Mouse (Mus musculus): ENCODE measurements at regions not wholly inside any gene's neighbourhood (a gene's known extent, or its start where the extent isn't known, plus 50 kb on each side); places are given as distances from the start of the nearest gene placed in this dataset.

GRCm38 (mm10) chr1:194341758-194342157 is 276.3 kb upstream of the Plxna2 start:
- intact Hi-C loops (cut with DNase I): no loop called here
- no peak for DNase-seq

DNA sequence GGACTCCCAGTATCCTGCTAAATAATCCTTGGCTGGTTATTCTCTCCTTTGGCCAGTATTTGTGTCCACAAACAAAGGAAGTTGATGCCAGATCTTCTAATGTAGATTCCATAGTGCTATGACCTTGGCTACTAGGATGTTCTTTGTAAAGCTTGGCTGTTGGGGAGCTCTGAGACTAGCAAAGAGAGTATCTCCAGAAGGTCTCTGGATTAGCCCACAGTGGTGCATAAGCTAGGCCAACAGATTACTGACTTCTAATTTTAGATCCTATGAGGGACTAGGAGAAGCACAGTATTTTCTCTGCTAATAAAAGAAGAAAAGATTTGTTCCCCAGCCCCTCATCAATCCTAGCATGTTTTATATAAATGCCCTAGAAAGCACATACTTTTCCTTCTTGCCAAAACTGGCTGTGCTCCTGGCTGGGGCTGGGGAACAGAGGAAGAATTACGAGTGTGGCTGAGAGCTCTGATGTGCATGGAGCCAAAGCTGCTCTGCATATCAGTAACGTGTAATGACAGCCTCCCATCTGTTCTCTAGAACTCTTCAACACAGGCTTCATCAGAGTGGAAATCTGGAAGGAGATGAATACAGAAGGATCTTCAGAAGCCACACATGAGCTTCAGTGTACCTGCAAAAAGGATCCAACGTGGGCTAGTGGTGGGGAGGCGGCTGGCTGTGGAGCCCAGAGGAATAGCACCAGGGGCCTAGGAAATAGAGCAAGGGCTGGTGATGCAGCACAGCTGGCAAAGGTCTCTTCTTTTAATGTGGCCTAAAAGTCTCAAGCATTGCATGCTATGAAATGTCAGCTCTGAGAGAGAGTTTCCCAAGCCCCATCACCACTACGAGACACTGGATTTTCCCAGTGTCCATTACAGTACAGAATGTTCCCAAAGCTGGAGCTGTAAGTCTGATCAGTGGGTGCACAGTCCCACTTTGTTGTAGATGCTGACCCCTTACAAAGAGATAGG is 283.0 kb upstream of the Plxna2 start:
- intact Hi-C loops (cut with DNase I): no loop called here
- DNase-seq: peak; percentile 64

- intact Hi-C loops (cut with DNase I): no loop called here
- no peak for DNase-seq
Observed at GRCm38 (mm10) chr1:194332639-194333038, 285.4 kb upstream of the Plxna2 start.

DNA sequence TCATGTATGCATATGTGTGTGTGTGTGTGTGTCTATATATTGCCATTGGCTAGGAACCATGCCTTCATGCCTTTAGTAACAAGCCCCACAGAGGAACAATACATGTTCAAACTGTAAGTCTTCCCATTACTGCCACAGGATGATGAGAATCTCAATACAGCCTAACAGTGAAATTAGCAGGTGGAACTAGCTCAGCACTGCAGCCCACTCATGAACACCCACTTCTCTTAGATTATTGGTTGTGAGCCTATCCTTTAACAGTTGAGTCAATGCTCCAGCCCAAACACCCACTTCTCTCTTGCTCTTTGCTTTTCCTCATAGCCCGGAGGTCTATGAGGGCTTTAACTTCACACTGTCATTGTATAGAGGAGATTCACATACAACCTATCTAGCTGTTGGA is 287.5 kb upstream of the Plxna2 start:
- intact Hi-C loops (cut with DNase I): no loop called here

DNA sequence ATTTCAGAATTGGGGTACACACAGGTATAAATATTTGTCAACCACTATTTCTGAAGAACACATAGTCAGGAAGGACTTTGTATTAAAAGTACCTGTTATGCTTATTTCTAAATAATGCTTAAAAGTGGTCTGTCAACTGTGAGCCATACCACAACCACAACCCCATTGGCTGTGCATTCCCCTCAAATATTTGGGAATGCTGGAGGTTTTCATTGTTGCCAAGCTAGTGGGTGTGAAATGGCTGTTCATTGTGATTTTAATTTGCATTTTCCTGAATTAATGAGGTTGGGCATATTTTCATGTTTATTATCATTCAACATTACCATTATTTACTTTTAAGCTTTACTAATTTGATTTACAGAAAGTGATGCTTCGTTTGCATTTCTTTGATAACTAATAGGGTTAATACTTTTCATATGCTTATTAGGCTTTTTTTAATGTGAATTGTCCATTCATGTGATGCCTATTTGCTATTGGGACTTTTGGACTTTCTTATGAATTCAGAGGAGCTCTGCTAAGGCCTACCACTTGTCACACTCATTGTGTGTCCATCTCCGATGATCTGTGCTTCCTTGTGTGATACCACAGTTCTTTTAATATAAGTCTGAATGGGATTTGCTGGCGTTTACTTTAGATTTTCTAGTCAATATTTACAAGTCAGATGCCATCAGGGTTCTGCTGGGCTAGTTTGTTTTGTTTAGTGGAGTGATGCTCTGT is 297.5 kb upstream of the Plxna2 start:
- DNase-seq: no peak
- intact Hi-C loops (cut with DNase I): no loop called here

More for the DNA sequence above, 287.5 kb upstream of the Plxna2 start:
- DNase-seq: no peak

DNA sequence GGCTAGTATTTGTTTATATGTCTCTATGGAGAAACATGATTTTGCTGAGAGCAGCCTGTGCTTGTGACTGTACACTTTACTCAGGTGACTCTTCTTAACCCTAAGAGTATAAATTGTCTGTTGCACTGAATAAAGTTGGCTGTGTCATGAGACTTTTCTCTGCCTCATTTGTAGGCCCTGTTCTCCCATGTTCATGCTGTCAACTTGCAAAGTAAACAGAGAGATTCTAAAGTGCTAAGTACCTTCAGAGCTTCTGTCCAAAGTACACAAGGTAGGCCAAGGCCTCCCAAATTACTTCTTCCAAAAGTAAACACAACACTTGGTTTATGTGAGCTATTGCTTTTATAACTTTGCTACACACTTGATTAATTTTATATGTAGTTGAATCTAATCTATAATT is 299.7 kb upstream of the Plxna2 start:
- no peak for DNase-seq
- intact Hi-C loops (cut with DNase I): no loop called here

DNA sequence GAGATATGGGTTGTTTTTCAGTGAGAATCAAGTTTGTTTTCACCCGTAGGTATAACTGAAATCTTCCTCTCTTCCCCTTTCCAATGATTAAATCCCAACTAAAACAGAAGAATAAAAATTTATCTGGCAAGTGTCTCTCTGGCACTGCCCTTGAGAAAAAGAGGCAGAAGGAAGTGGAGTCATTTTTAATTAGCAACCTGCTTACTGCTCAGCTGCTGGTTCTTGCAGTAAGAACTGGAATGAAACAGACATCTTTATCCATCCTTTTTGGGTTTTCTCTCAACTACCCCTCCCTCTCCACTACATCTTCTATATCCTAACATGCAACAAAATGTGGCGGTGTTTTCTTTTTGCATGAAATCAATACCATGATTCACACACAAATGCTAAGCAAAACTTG is 302.4 kb upstream of the Plxna2 start:
- DNase-seq: no peak
- intact Hi-C loops (cut with DNase I): no loop called here

DNA sequence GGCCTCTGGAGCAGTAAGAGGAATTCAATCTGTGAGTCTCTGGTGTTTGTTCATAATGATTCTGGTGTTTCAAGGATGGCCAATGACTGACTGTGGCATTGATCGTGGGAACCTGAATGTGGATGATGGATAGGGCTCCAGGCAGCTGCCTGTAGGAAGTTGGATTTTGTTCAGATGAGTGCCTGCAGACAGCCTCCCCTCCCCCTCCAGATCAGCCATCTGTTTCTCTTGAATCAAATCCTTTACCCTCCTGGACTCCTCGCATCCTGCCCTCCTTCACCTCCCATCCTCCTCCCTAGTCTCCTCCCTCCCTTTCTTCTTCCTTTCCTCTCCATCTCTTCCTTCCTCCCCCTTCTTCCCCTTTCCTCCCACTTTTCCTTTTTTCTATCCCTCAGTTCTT is 307.6 kb upstream of the Plxna2 start:
- peak; percentile 69 for DNase-seq
- intact Hi-C loops (cut with DNase I): no loop called here

DNA sequence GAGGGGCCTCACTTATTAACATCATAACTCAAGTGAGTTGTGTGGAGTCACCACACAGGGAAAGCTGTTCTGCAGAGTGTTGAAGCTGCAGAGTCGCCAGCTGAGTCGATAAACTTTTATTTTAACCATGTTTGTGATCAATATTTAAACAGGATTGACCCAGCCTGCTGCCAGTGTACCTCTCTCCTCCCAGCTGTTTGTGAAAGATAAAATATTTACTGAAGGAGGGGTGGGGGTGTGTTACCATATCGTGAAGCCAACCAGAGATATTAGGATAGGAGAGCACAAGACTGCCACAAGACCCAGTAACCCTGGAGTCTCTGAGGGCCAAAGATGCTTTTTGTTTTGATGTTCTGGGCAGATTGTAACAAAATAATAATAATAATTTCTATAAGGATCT is 309.4 kb upstream of the Plxna2 start:
- no peak for DNase-seq
- intact Hi-C loops (cut with DNase I): no loop called here

DNA sequence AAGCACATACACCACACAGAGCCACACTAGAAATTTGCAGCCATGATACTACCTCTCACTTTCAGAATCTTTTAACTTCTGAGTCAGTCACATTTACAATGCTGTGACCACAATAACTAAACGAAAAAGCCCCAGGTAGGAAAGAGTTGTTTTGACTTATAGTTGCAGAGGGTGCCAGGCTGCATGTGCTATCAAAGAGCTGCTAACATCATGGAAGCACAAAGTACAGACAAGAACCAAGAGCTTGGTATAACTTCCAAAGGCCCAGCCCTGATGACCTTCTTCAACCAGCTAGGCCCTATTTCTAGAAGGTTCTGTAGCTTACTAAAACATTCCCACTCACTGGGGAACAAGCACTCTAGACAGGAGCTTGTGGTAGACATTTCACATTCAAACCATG is 314.1 kb upstream of the Plxna2 start:
- intact Hi-C loops (cut with DNase I): no loop called here
- DNase-seq: no peak

- no peak for DNase-seq
Observed at GRCm38 (mm10) chr1:194302775-194303174, 315.2 kb upstream of the Plxna2 start.

DNA sequence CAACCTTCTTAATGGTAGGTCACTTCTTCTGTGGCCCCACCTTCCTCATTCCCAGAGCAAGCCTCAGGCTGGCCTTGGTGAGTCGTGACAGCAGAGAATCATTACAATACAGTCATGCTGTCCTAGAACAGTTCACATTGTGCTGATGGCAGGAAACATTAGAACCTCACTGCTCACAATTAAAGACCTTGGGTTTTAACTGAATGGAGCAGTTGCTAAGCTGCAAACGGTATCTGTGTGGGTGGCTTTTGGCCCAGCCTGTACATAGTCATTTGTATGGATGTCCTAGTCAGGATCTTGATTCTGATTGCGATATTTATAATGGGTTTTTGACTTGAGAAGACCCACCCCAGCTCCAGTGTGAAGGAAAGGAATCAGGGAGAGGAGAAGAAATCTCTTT is 336.1 kb upstream of the Plxna2 start:
- intact Hi-C loops (cut with DNase I): no loop called here
- no peak for DNase-seq

More at GRCm38 (mm10) chr1:194302775-194303174, 315.2 kb upstream of the Plxna2 start:
- intact Hi-C loops (cut with DNase I): no loop called here

DNA sequence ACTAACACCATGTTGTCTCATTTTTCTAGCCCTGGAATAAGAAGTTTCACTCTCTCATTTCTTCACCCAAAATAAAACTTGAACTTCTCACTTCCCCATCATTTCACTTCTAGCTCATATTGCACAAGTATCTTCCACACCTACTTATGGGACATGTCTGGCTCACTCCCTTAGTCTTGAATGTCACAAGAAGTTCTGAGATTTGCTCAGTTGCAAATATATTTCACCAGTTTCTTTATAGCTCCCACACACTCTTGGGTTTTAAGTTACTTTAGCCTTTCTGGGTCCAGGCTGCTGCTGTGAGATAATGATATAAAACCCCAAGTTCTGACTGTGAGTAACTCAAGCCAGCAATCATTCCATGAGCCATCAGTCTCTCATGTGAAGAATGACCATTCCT is 350.0 kb upstream of the Plxna2 start:
- DNase-seq: no peak
- intact Hi-C loops (cut with DNase I): no loop called here

DNA sequence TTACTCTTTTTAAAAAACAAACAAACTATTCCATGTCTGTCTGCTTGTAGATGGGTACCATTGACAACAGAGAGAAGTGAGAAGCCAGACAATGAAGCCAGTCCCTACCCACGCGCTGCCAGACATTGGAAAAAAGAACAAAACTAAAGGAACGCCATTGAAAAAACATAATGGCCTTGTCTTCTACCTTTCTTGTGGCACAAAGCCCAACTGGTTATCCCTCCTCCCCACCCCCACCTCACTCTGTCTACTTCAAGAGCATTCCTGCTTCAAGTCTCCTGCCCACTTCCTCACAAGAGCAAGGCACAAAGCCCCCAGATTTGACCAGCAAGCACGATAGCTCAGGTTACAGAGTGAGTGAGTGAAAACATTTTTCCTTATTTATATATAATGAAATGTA is 355.6 kb upstream of the Plxna2 start:
- DNase-seq: no peak

DNA sequence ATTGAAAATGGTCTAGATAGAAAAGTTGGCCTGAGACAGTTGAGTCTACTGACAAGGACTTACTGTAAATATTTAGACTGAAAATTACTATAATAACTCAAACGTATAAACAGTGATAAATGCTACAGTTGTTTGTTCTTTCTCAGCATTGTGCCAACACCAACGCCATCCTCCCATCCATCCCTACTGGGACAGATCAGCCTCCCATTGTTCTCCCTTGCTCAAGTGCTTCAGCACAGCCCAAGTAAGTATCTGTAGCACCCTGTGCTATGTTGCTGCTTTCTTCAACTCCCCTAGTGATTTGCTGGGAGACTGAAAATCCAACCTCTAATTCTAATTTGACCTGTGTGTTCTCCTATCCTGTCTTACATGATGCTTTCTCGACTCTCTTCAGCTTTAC is 358.1 kb upstream of the Plxna2 start:
- intact Hi-C loops (cut with DNase I): no loop called here
- DNase-seq: no peak

More for the DNA sequence above, 355.6 kb upstream of the Plxna2 start:
- intact Hi-C loops (cut with DNase I): no loop called here

DNA sequence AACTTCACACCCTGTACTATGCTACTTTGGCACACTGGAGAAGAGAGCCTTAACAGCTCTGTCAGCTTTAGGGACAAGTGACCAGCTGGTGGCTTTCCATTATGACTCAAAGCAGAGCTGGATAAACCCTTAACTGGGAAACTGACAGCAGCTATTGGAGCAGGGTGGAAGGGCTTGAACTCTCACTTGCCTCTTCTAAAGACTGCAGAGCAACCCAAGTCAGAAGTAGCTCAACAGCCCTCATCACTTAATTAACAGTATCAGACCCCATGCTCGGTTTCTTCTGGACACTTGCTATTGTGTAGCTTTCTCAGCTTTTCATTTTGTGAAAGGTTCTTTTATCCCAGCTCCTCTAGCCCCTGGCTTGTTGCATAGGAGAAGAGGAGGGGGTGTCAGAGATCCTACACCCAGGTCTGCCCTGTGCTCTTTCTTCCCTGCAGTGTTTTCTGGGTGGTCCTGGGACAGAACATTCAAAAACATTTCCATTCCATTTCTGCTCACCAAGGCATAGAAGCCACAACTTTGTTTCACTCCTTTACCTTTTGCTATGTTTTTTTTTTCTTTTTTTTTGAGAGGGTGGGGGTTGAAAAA is 373.1 kb upstream of the Plxna2 start:
- intact Hi-C loops (cut with DNase I): no loop called here
- DNase-seq: no peak

DNA sequence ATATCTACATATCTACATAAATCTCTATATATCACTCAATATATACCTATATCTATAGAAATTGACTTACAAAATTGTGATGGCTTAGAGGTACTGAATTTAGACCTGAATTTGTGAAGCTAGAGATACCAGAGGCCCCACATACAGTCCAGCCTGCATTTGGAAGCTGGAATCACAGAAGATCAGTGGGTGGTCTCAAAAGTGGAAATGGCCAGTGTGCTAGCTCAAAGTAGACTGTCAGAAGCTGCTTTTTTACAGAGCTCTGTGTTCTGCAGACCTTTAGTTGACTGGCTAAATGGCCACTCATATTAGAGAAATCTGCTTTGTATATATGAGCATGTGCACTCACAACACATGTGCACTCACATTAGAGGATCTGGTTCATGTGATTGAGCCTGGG is 376.9 kb upstream of the Plxna2 start:
- intact Hi-C loops (cut with DNase I): no loop called here
- DNase-seq: no peak

DNA sequence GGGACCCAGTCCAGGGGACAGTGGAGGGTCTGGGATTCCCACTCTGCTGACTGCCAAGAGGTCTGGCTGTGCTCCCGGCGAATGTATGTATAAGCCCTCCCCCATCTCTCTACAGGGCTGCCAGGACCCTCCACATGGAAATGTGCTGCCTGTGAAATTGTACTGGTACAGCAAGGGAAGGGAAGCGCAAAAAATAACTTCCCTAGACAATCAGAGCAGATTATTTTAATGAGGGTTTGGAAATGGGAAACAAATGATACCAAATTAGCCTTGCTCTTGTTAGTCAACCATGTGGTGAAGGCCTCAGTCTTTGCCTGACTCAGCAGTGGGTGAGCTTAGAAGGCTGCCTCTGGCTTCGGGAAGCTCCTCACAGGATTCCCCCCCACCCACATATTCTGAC is 386.8 kb upstream of the Plxna2 start:
- peak; percentile 80 for DNase-seq
- intact Hi-C loops (cut with DNase I): no loop called here

GRCm38 (mm10) chr1:194226550-194227160 is 391.4 kb upstream of the Plxna2 start:
- intact Hi-C loops (cut with DNase I): loop anchor here (10.0 kb wide), 2 partner anchors 388 to 532 kb away; partner anchors contain the start of gene Plxna2

DNA sequence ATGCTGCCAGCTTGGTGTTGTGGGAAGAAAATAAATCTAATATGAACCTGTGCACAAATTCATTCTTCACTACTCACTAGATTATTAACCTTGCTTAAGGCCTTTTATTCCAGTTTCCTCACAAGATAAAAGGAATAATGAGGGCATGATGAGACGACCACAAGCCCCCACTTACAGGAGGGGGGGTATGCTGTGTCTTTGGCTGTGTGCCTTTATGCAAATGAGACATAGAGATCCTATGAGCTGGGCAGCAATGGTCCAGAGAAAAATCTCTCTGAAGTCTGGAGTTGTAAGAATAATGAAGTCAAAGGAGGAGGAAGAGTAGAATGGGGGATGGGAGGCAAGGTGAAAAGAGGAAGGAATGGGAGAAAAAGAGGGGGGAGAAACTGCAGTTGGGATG is 392.2 kb upstream of the Plxna2 start:
- no peak for DNase-seq
- intact Hi-C loops (cut with DNase I): loop anchor here (10.0 kb wide), 2 partner anchors 389 to 531 kb away; partner anchors contain the start of gene Plxna2

More at GRCm38 (mm10) chr1:194226550-194227160, 391.4 kb upstream of the Plxna2 start:
- DNase-seq: peak; percentile 38

DNA sequence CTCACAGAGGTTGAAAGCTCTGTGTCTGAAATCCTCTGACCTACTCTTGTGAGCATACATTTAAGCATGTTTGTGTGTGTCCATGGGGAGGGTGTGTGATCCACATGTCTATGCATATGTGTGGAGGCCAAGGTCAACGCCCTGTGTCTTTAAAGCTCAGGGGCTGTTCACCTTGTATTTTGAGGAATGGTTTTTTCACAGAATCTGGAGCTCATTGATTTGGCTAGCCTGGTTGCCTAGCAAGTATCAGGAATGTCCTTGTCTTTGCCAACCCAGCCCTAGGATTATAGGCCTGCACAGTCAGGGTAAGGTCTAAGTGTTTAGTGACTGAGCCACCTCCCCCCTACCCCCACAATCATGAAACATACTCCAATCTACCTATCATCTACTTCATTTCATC is 394.0 kb upstream of the Plxna2 start:
- no peak for DNase-seq
- intact Hi-C loops (cut with DNase I): loop anchor here (10.0 kb wide), 2 partner anchors 391 to 529 kb away; partner anchors contain the start of gene Plxna2
